Mouse (Mus musculus) spleen, postnatal 10 days (tissue): ENCODE measurements at regions not wholly inside any gene's neighbourhood (a gene's known extent, or its start where the extent isn't known, plus 50 kb on each side); places are given as distances from the start of the nearest gene placed in this dataset.
"Not testable (repeated sequence)": the region's sequence is repeated elsewhere in the genome, so short reads cannot be mapped to it uniquely, and the experiment has no call there.

Experiments used
- DNase-seq, 2 experiments: peaks; one replicate each; pipeline ENCODE4 v3.0.0; 2021 to 2022; ENCODE audit warnings: low spot score in 2 of 2

DNA sequence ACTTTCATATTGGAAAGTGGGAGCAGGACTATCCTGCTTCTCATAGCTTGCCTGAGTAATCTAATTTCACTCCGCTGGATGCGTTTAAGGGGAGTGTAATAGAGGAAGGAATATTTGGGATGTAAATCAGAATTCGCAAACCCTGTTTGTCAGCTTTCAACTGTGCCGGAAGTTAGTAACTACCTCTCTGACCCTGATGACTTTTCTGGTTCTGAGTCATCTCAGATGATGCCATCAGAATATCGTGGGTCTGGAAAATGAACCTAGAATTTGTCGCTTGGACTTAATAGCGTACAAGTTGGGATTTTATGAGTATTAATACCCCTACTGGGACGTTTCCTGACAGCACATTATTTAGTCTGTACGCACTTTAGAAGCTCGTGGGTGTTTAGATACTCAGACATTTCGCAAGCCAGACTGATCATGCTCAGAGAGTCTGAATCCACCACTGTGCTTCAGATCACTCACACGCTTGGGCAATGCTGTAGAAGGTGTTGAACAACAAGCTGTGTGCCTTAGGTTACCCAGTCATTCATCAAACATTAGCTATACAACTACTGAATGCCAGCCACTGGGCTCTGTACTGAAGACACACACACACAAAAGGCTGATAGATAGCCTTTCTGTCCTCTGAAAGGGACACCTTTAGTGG is 131.1 kb downstream of the Phlda1 start:
- no peak for DNase-seq

DNA sequence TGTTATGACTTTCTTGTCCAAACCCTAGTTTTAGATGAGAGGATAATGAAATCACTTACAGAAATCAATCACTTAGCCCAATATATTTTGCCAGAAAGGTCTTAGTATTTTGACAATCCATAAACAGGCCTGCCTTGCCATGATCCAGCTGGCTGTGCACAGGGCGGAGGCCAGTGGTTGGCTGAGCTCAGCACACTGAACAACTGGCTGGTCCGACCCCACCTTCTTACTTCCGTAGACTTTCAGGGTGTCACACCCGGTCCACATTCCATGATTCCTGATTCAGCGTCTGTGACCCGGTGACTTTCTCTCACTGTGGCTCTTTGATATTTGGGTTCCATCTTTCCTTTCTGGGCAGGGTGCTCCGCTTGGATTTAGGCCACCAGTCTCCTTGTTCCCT is 133.8 kb downstream of the Phlda1 start:
- DNase-seq, result no peak

DNA sequence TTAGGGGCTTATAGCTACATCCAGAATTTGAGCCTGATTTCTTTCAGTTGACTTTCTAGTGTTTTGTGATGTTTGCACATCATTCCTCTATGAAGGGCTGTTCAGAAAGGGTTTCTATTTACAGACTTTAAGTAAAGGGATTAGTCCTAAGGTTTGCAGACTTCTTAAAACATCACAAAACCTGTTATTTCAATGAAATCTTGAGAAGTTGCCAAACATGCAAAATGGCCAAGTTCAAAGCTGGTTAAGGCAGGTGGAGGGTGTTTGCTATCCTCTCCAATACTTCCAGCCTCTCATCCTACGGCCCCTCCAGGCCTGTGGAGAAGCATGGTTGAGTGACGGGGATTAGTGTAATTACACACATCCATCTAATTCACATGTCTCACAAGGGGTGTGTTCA is 136.6 kb downstream of the Phlda1 start:
- DNase-seq, result no peak

DNA sequence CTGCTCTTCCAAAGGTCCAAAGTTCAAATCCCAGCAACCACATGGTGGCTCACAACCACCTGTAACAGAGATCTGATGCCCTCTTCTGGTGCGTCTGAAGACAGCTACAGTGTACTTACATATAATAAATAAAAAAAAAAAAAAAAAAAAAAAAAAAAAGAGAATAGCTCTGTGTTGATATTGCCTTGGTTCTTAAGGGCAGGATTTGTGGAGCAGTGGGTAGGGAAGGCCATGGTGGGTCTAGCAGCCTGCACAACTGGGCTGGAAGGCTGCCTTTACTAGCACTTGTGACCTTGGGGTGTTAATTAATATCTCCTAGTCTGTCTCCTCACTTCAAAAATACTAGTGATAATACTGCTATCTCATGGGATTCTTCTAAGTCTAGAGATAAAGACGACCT is 147.7 kb downstream of the Phlda1 start:
- not testable (repeated sequence) for DNase-seq

GRCm38 (mm10) chr10:111654364-111655226 is 148.5 kb downstream of the Phlda1 start:
- no peak for DNase-seq

GRCm38 (mm10) chr10:111658828-111659227 is 152.7 kb downstream of the Phlda1 start:
- DNase-seq, result no peak

DNA sequence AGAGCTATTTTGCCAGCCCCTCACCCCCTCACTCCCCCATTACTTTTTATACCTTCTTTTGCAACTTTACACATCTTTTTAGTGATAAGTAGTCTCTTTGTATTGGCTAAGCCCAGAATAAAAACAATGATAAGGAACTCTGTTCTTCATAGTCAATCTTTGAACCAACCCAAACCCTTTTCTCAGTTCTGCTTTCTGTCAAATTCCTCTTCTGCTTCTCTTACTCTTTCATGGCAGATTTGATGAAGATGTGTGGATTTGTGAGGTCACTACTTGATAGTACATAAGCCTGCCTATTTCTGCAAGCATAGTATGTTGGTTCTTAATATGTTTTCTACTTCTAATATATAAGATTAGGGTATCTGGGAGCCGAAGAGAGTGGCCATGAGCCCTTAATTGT is 156.6 kb downstream of the Phlda1 start:
- DNase-seq, result no peak

DNA sequence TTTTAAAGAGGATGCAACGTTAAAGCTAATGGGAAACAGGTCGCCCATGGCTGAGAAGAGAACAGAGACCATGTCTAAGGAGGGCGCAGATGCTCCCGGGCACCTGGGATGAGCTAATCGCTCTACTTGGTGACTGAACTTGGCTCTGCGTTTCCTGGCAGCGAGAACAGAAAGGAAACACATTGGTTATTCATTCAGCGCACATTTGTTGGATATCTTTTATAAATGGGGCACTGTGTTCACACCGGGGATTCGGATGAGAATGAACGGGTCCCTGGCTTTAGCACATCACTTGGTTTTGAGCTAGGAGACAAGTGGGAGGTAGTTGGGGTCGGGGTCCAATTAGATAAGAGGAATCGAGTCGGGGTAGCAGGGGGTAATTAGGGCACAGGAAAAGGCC is 159.7 kb downstream of the Phlda1 start:
- DNase-seq, result no peak

DNA sequence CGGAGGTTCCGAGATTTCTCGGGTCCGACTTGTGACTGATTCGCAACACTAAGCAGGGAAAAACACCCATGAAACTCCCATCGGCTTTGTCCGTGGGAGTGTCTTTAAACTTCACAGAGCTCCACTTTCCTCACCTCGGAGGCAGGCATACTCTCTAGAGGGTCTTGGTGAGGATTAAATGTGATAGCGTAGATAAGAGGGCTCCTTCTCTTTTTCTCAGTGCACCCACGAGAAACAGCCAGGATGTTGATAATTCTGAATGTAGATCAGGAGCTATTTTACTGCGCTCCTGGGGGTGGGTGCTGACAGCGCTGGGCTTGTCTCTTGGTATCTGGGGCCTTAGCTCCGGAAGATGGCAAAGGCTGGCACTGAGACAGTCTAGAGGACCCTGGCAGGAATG is 160.9 kb downstream of the Phlda1 start:
- no peak for DNase-seq

DNA sequence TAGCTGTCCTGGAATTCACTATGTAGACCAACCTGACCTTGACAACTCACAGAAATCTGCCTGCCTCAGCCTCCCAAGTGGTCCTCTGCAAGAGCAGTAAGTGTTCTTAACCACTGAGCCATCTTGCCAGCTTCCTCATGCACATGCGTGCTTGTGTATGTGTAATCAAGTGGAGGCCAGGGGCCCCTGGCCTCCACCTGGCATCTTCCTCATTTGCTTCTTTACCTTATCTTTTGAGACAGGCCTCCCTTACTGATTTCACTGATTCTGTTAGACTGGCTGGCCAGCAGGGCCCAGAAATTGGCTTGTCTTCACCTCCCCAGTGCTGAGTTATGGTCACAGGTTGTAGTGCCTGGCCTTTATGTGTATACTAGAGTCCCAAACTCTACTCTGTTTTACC is 162.6 kb downstream of the Phlda1 start:
- no peak for DNase-seq

DNA sequence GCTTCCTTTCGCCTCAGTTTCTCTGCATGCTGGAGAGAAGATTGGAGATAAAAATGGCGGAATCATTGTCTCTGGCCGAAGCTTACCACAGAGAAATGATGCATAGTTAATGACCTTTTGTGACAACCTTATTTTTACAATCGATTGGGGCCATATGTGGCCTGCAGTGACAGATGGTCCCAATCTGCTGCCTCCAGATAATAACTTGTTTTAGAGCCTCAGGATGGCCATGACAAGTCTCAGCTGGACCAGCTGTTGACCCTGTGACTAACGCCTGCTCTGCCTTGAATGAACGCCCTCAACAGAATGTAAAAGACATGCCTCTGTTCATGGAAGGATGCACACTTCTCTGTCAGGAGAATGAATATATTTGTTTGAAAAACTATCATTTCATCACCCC is 163.6 kb downstream of the Phlda1 start:
- no peak for DNase-seq

GRCm38 (mm10) chr10:111670666-111671065 is 164.6 kb downstream of the Phlda1 start:
- no peak for DNase-seq

GRCm38 (mm10) chr10:111672454-111673316 is 166.6 kb downstream of the Phlda1 start:
- DNase-seq, result no peak

GRCm38 (mm10) chr10:111673317-111673610 is 167.2 kb downstream of the Phlda1 start:
- DNase-seq, result no peak

DNA sequence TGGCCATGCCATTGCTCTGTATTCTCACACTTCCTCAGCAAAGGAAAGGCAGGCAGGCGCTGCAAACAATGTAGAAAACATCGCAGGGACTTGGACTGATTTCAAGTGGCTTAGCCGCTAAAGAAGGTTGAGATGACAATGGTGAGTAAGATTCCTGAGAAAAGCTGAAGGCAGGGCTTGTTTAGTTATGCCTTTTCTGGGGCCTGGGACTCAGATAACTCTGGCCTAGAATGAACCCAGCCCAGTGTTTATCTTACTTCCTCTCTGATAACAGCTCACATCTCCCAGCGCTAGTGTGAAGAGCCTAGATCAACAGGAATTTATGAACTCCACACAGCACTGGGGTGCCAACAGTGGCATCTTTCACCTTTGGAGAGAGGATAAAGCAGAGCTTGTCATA is 170.2 kb downstream of the Phlda1 start:
- no peak for DNase-seq

GRCm38 (mm10) chr10:111680919-111681318 is 174.8 kb downstream of the Phlda1 start:
- DNase-seq, result no peak

DNA sequence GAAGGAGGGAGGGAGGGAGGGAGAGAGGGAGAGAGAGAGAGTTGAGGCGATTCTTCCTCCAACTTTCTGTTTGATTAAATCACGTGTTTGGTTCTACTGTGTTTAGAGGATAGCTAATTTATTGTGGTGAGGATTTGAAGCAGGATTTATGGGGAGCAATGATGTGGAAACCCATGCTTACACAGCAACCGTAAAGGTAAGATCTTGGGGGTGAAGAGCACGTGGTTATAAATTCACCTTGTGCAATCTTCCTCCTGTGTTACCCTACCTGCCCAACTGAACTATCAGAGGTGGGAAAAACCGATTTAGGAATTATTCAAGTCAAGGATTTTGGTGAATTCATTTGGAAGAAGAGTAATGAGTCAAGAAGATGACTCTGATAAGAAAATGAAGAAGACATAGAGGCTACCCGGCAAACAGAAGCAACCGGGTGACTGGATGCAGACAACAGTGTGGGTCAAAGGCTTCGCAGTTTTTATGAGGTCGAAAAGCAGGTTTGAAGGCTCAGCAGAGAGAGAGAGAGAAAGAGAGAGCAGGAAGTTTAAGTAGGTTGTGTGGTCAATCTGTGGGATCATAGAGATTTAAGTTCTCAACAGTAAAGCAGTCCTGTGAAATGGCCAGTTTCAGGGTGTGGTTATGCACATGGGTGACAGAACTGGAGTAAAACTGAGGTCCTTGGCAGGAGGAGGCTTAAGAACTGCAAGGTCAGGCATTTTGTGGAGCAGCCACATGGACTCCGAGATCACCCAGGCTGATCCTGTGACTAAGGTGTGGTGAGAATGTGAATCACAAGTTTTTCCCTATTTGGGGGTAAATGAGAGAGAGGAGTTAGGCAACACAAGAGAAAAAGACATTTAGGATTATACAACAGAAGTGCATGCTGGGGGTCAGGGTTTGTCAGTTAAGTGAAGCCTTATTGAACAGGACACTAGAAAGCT is 178.6 kb downstream of the Phlda1 start:
- no peak for DNase-seq

DNA sequence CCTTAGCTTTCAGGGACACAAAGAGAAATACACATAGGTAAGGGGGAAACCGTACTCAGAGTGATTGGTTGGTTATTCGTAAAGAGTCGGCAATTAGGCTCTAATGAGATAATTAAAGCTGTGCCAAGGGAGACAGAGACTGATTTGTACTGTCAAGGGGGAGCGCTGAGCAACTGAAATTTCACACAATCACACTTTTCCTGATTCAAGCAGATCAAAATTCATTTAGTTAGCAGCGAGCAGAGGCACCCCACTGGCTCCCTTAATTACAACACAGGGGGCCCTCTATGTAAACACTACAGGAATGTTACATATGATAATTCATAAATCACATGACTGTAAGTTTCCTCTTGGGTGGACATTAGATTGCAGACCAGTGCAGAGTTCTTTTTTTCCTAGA is 180.5 kb downstream of the Phlda1 start:
- no peak for DNase-seq

DNA sequence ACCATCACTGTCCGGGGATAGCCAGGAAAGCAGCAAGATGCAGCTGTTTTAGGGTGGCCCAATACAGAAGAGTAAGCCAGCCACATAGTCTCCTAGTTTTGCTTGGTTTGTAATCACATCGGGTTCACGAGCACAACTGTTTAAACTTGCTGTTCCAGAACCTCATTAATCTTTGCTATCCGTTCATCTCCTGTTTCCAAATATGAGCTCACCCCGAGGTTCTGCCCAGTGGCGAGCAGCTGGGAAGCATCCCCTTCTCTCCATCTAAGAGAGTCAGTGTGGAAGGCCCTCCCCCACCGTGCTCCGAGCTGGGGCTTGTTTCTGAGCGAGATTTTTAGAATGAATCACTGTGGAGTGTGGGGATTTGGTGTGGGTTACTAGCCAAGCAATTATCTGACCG is 183.5 kb downstream of the Phlda1 start:
- DNase-seq, result no peak

DNA sequence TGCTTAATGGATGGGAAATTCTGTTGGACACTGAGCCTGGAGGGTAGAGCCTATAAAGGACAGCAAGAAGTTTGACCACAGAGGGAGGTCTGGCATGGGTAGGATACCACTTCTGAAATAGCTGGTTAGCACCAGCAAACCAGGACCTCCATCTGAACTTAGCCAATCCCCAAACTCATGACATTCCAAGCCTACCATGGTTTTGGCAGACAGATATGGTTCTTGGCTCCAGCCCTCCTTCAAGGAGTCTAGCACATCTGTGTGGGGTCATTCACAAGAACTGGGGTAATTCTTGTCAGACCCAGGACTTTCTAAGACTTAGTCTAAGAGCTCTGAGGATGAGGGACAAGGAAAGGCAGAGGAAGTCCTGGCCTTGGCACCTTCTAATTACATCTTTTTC is 187.7 kb downstream of the Phlda1 start:
- no peak for DNase-seq
